Mouse (Mus musculus): ENCODE measurements around the gene Smc4.

Gene Smc4

GRCm38 (mm10) chr3:69004437-69005337 lies at the start of gene Smc4, which contains the start of gene Ift80:
Smc4 (plus strand) TSS chr3:69004738.
Ift80 (minus strand) TSS chr3:69004570.
- DNase-seq (ENCODE audit: low spot score in 2 of 2): peak; percentile 91 to 92

- DNase-seq (ENCODE audit: low spot score in 2 of 2): no peak
These were observed 48.1 kb upstream of the Smc4 start for GRCm38 (mm10) chr3:68956454-68956853.

GRCm38 (mm10) chr3:68957413-68957812 lies 47.1 kb upstream of the Smc4 start:
- no peak for DNase-seq (ENCODE audit: low spot score in 2 of 2)

- no peak for DNase-seq (ENCODE audit: low spot score in 2 of 2)
These were observed 39.9 kb upstream of the Smc4 start for GRCm38 (mm10) chr3:68964682-68965081.

- DNase-seq (ENCODE audit: low spot score in 2 of 2): no peak
These were observed 37.8 kb upstream of the Smc4 start for GRCm38 (mm10) chr3:68966527-68967285.

GRCm38 (mm10) chr3:68967404-68967803 lies 37.1 kb upstream of the Smc4 start:
- no peak for DNase-seq (ENCODE audit: low spot score in 2 of 2)

GRCm38 (mm10) chr3:68969091-68969590 lies 35.4 kb upstream of the Smc4 start:
- DNase-seq (ENCODE audit: low spot score in 2 of 2): no peak

- DNase-seq (ENCODE audit: low spot score in 2 of 2): no peak
These were observed 31.0 kb upstream of the Smc4 start for GRCm38 (mm10) chr3:68973574-68973973.

GRCm38 (mm10) chr3:68974639-68975532 lies 29.7 kb upstream of the Smc4 start:
- no peak for DNase-seq (ENCODE audit: low spot score in 2 of 2)

- DNase-seq (ENCODE audit: low spot score in 2 of 2): no peak
These were observed 28.7 kb upstream of the Smc4 start for GRCm38 (mm10) chr3:68975533-68976490.

- DNase-seq (ENCODE audit: low spot score in 2 of 2): no peak
These were observed 26.8 kb upstream of the Smc4 start for GRCm38 (mm10) chr3:68977696-68978095.

- DNase-seq (ENCODE audit: low spot score in 2 of 2): no peak
These were observed 25.4 kb upstream of the Smc4 start for GRCm38 (mm10) chr3:68979187-68979586.

GRCm38 (mm10) chr3:68980898-68981297 lies 23.6 kb upstream of the Smc4 start:
- no peak for DNase-seq (ENCODE audit: low spot score in 2 of 2)

GRCm38 (mm10) chr3:68986550-68986949 lies 18.0 kb upstream of the Smc4 start:
- no peak for DNase-seq (ENCODE audit: low spot score in 2 of 2)

GRCm38 (mm10) chr3:69002781-69003180 lies 1.8 kb upstream of the Smc4 start:
- DNase-seq (ENCODE audit: low spot score in 2 of 2): no peak

GRCm38 (mm10) chr3:69004055-69004436 lies 492 bp upstream of the Smc4 start:
- DNase-seq (ENCODE audit: low spot score in 2 of 2): no peak

GRCm38 (mm10) chr3:69005338-69006245 lies 1.1 kb downstream of the Smc4 start:
- peak; percentile 5 to 17 for DNase-seq (ENCODE audit: low spot score in 2 of 2)

- DNase-seq (ENCODE audit: low spot score in 2 of 2): no peak
These were observed 1.8 kb downstream of the Smc4 start for GRCm38 (mm10) chr3:69006246-69006760.

- no peak for DNase-seq (ENCODE audit: low spot score in 2 of 2)
These were observed 4.3 kb downstream of the Smc4 start for GRCm38 (mm10) chr3:69008873-69009272.

All from frontal cortex, postnatal 25 days (tissue).